Mouse (Mus musculus) liver, adult 2 months (tissue): ENCODE measurements around the gene Rasal1. TPM values are rescaled to one million over a fixed set of nuclear protein-coding genes. Genes with fewer than 3 reads are reported as not detected.

ENCODE experiments used
- DNase-seq: peaks from one replicate; pipeline ENCODE4 v3.0.0-alpha.2; 2011; ENCODE audit warnings: low read depth, low spot score; ENCODE audit errors: extremely low read depth
- H3K27ac ChIP-seq: fragments of 200-500 bp; replicated peaks from 2 replicates; pipeline ENCODE4 v1.5.1; 2012; ENCODE audit warnings: low read depth, mild to moderate bottlenecking, control low read depth, inconsistent platforms, low read length; ENCODE audit not compliant: insufficient read depth
- H3K27me3 ChIP-seq: fragments of 200-500 bp; 2 replicates; pipeline ENCODE4 v1.6.1; 2012; ENCODE audit warnings: mild to moderate bottlenecking, moderate library complexity, low read length, inconsistent platforms; ENCODE audit not compliant: control insufficient read depth, insufficient read depth
- H3K36me3 ChIP-seq: fragments of 200-500 bp; 2 replicates; pipeline ENCODE4 v1.6.1; 2012; ENCODE audit warnings: low read length, inconsistent platforms; ENCODE audit not compliant: control insufficient read depth, insufficient read depth
- H3K4me1 ChIP-seq: fragments of 200-500 bp; 2 replicates; pipeline ENCODE4 v1.6.1; 2011; ENCODE audit warnings: low read length; ENCODE audit not compliant: control insufficient read depth, insufficient read depth
- H3K4me3 ChIP-seq: fragments of 200-500 bp; 2 replicates; pipeline ENCODE4 v1.5.1; 2011; ENCODE audit warnings: low read depth, mild to moderate bottlenecking, control low read depth, low read length, moderate library complexity; ENCODE audit not compliant: insufficient read depth
- H3K79me2 ChIP-seq: fragments of 200-500 bp; 2 replicates; pipeline ENCODE4 v1.6.1; 2012; ENCODE audit warnings: inconsistent platforms, mild to moderate bottlenecking, low read length, moderate library complexity; ENCODE audit not compliant: control insufficient read depth, insufficient read depth
- H3K9ac ChIP-seq: fragments of 200-500 bp; 2 replicates; pipeline ENCODE4 v1.6.1; 2012; ENCODE audit warnings: low read depth, mild to moderate bottlenecking, control low read depth, inconsistent platforms, low read length
- CTCF ChIP-seq: fragments of 200-500 bp; IDR thresholded peaks from 2 replicates; pipeline ENCODE4 v1.5.1; 2011; ENCODE audit warnings: low read depth, low read length, control low read depth
- POLR2A ChIP-seq: fragments of 200-500 bp; IDR thresholded peaks from 2 replicates; pipeline ENCODE4 v1.6.1; 2011; ENCODE audit warnings: low read length, control low read depth; ENCODE audit not compliant: insufficient read depth; ENCODE audit errors: extremely low read depth
- WGBS: fragments of 180-500 bp; shearing (Covaris S2); methylation state at CpG from one replicate; pipeline ENCODE4 v1.1.7; 2018; 5-methylcytosine and 5-hydroxymethylcytosine counted together
- polyA plus RNA-seq: library from polyadenylated mRNA; depleted of rRNA; stranded (reverse); fragments of >200 nt; gene quantifications from 2 replicates; pipeline ENCODE4 v1.2.3, GENCODE M21; 2012
- total RNA-seq: library from RNA; depleted of rRNA; stranded (reverse); fragments of >200 nt; gene quantifications from 2 replicates; pipeline ENCODE4 v1.2.3, GENCODE M21; 2014

The Rasal1 gene
- total and polyA plus RNA-seq, 2 experiments, result 0.09 to 0.95 TPM

DNA sequence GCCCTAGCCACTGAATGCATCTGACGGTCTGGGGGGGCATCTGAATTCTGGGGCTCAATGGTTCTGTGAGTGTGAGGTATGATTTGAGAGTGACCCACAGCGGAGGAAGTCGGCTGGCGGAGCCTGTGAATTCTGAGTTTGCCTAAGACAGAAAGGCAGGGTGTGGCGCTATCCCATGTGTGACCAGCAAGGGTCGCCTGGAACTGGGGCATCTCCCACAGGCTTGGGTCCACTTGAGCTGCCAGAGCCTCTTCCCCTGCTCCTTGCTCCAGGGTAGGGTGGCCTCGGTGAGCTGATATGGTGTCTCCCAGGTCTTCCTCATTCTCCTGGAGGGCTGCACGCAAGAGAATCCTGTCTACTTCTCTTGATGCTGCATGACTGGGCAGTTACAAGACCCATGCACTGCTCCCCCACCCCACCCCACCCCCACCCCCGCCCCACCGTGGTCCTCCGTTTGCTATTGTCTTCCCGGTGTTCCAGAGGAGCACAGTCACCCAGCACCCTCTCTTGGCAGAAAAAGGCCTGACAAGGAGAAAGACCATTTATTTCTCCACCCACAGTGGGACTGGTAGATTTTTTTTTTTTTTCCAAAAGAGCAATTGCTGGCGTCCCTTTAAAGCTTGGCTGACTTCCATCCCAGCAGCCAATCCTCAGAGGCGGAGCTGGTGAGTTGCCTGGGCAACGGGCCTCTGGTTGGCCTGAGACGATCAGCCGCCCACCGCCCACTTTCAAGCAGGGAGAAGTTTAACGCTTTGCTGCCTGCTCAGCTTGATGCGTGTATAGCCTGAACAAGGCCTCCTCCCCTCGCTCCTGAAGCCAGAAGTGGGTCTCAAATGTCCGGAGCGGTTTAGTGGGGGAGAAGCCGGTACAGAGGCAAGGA is 31.3 kb downstream of the Rasal1 start:
- H3K36me3 ChIP-seq, result no peaks in the 10 kb centered on the region
- 10% methylated on average over 24 of the region's 24 CpGs for WGBS
- H3K27me3 ChIP-seq, result peaks cover 8% of the 10 kb centered on the region
- no peak overlapping the region for H3K4me3 ChIP-seq
- TF ChIP-seq CTCF, result peak; percentile 74
- TF ChIP-seq POLR2A, result no peak
- H3K27ac ChIP-seq, result no peak overlapping the region
- peak; percentile 15 for DNase-seq
- no peak overlapping the region for H3K9ac ChIP-seq
- H3K79me2 ChIP-seq, result no peaks in the 10 kb centered on the region
- H3K4me1 ChIP-seq, result no peaks in the 10 kb centered on the region

DNA sequence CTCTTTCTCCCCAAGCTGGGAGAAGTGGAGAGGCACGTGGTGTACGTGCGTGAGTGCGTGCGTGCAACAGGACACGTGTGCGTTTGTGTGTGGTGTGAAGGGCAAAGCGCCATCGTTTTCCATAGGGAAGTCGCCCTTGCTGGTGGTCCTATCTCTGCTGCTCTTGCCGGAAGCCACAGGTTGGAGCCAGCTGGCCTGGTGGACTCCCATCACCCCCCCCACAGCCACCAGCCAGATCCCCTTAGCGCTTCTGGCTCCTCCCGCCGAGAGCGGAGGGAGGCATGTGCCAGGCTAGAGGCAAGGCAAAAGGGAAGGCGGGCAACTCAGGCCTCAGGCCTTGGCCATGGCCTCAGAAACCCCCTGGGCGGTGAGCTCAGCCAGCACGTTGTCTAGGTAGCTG is 32.3 kb downstream of the Rasal1 start:
- TF ChIP-seq CTCF (no peak), POLR2A (no peak)
- no peaks in the 10 kb centered on the region for H3K79me2 ChIP-seq
- no peak overlapping the region for H3K9ac ChIP-seq
- H3K4me3 ChIP-seq, result no peak overlapping the region
- H3K4me1 ChIP-seq, result no peaks in the 10 kb centered on the region
- H3K36me3 ChIP-seq, result no peaks in the 10 kb centered on the region
- 92% methylated on average over 18 of the region's 18 CpGs for whole genome bisulfite sequencing
- DNase-seq, result no peak
- peaks cover 8% of the 10 kb centered on the region for H3K27me3 ChIP-seq
- H3K27ac ChIP-seq, result no peak overlapping the region

DNA sequence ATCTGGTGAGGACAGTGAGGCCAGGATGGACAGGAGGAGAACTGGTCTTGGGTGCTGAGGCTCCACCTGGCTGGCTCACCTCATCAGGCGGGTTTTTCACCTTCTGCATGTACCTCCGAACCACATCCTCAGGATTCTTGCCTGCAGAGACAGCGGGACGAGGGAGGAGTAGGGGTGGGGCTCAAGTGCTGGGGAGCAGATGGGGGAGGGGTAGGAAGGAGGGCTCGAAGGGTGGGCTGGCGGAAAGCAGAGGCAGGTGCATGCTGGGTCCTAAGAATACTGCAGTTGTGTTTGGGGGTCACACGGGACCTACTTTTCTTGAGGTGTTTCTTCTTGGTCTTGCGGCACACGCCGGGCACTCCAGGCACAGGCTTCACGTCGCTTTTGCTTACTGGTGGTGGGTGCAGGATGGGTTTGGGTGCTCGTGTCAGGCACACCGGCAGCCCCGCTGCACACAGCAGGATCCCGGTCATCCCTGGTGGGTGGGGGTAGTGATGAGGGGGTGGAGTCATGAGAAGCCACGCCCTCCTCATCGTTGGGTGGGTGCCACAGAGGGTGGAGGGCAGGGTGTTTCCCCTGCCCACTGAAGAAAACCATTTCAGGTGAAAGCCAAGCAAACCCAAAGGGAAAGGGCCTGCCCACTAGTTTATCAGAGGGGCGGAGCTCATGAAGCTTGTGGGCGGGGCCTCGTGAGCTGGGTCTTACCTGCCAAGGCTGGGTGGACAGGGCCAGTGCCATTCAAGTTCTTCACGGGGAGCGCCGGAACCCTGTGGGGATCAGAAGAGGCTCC is 34.6 kb downstream of the Rasal1 start:
- Histone ChIP-seq H3K9ac (no peak overlapping the region), H3K27ac (no peak overlapping the region), H3K27me3 (peaks cover 8% of the 10 kb centered on the region), H3K79me2 (no peaks in the 10 kb centered on the region), H3K4me3 (no peak overlapping the region), H3K4me1 (no peaks in the 10 kb centered on the region), H3K36me3 (no peaks in the 10 kb centered on the region)
- TF ChIP-seq POLR2A (no peak), CTCF (no peak)
- DNase-seq, result no peak
- 19% methylated on average over 24 of the region's 24 CpGs for WGBS

DNA sequence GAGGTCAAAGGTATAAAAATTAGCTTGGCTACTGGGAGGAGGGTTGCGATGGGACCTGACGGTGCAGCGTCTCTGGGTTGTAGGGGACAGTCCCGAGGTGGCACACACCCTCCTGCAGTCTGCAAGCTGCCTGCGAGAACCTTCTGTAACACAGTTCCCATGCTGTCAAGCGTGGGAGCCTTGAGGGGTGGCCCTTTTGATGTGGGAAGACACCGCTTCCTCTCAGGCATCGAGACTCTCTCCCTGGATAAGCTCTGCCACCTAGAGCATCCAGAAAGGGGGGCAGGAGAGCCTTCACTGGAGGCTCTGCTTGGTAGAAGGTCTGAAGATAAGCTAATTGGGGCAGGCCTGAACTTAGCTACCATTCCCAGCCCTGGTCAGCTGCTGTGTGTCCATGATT is 37.1 kb downstream of the Rasal1 start:
- Histone ChIP-seq H3K36me3 (no peaks in the 10 kb centered on the region), H3K27ac (no peak overlapping the region), H3K27me3 (peaks cover 8% of the 10 kb centered on the region), H3K9ac (no peak overlapping the region), H3K4me3 (no peak overlapping the region), H3K4me1 (no peaks in the 10 kb centered on the region), H3K79me2 (no peaks in the 10 kb centered on the region)
- WGBS, result 70% methylated on average over 8 of the region's 8 CpGs
- DNase-seq, result no peak
- no peak for TF ChIP-seq POLR2A
- TF ChIP-seq CTCF, result no peak

- Histone ChIP-seq H3K79me2 (no peaks in the 10 kb centered on the region), H3K4me3 (no peak overlapping the region), H3K27ac (no peak overlapping the region), H3K9ac (no peak overlapping the region), H3K4me1 (no peaks in the 10 kb centered on the region), H3K36me3 (no peaks in the 10 kb centered on the region), H3K27me3 (peaks cover 5% of the 10 kb centered on the region; the same call in 1 of the 2 replicates)
- no peak for TF ChIP-seq POLR2A
- TF ChIP-seq CTCF, result no peak
- WGBS, result 68% methylated on average over 6 of the region's 6 CpGs
- DNase-seq, result no peak
Observed at GRCm38 (mm10) chr5:120686749-120687483, 38.3 kb downstream of the Rasal1 start.
